Mouse (Mus musculus): ENCODE results near the gene Igfbp5. TPM values are rescaled to one million over a fixed set of nuclear protein-coding genes. Genes with fewer than 3 reads are reported as not detected.
A peak's percentile ranks its signal among the peaks of the same experiment; 100 is the strongest.

Gene Igfbp5
- 55.5 and 60.0 TPM in 2 replicates for polyA plus RNA-seq (2016; fragmentation: Nextera tagmentation; extraction: Ambion mirVana)

DNA sequence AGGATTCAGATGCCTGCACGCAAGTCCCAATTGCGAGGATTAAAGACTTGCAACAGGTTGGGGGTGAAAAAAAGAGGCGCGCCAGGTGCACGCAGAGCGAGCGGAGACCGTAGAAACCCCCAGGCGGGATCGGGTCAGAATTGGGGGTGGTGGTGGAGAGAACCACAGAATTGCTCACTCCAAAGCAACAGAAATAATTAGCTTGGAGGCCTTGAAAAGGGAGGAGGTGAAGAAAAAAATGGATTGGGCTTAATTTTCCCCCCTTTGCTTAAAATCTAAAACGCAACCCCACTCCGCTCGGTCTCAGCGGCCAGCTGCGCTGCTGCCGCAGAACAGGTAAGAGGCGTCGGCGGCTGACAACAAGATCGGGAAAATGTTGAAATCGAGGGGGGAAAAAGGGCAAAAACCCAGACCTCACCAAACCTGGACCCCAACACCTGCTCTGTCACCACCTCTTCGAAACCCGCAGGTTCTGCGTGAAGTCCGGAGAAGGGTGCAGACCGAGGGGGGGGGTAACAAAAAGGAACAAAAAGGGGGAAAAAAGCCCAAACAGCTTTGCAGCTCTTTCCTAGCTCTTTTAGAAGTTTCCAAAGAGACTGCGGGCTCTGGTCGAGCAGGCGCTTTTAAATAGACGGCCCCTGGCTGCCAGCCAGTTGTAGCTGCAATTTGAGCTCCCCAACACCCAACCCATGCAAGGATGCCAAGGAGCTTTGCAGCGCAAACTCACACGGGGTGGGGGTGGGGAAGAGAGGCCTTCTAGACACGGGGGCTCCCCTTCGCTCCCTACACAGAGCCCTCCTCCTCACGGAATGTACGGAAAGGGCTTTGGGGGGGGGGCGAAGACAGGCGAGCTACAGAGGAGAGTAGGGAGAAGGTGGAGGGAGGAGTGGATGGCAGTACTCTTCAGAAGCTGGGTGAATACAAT is at the start of gene Igfbp5:
Gene Igfbp5, minus strand, starts transcription at position 598 of the 925 bp plus-strand sequence.
- WGBS, result under 1% methylated on average over 38 of the region's 38 CpGs
- H3K4me2 ChIP-seq, result peak within 1 kb of the TSS; percentile 85
- H3K4me3 ChIP-seq (replicated peaks), result peak within 1 kb of the TSS; percentile 59
- H3K27me3 ChIP-seq, result peaks cover 11% of the 10 kb centered on the region
- H3K9ac ChIP-seq, result peak within 1 kb of the TSS; percentile 76
- peaks cover 61% of the 10 kb centered on the region for H3K4me1 ChIP-seq
- H3K36me3 ChIP-seq (replicated peaks), result no peaks in the 10 kb centered on the region
- H3K27ac ChIP-seq, result peak within 1 kb of the TSS; percentile 89
- no peaks in the 10 kb centered on the region for H3K9me3 ChIP-seq
- ATAC-seq (ENCODE audit: low FRiP score), result peak; percentile 65

DNA sequence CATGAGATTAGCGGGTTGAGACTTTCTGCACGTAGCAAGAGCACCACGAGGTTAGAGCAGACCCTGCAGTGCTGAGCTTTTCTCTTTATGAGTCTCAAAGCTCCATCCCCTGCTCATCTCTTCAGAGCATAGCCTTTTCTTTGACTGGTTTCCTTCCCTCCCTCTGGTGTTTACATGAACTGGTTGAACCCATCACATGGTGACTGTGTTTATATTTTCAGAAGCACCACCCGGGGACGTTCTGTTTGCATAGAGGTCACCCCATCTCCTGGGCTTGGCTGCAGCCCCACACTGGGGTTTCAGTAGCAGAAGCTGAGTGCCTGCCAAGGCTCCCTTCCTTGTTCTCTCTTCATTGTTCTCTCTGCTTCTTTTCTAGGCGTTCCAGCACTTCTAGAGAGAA is 40.1 kb upstream of the Igfbp5 start:
- no peak overlapping the region for H3K27ac ChIP-seq
- whole genome bisulfite sequencing, result 83% methylated on average over 6 of the region's 6 CpGs
- no peak for ATAC-seq (ENCODE audit: low FRiP score)

DNA sequence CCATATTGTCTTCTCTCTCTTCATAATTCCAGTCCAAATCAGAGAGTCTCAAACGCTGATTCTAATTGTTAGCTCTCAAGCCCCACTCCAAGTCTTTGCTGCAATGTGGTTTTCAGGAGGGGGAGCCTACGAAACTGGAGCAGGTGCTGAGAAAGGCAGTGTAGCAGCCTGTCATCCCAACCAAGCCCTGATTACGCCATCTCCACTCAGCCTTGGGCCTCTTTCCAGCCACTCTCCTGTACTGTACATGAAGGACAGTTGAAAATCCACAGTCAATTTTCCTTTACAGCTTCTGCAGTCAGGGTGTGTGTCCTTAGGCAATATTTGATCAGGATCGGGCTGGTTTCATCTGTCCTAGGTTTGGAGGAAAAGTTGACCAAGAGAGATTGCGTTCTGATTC is 38.4 kb upstream of the Igfbp5 start:
- Histone ChIP-seq H3K4me2 (no peak overlapping the region), H3K9ac (no peak overlapping the region), H3K9me3 (no peaks in the 10 kb centered on the region), H3K36me3 (replicated peaks) (no peaks in the 10 kb centered on the region), H3K4me1 (no peaks in the 10 kb centered on the region), H3K27me3 (no peaks in the 10 kb centered on the region), H3K27ac (no peak overlapping the region), H3K4me3 (replicated peaks) (no peak overlapping the region)
- 88% methylated on average over 5 of the region's 5 CpGs for WGBS
- no peak for ATAC-seq (ENCODE audit: low FRiP score)

More for the DNA sequence above, 40.1 kb upstream of the Igfbp5 start:
- no peaks in the 10 kb centered on the region for H3K27me3 ChIP-seq
- H3K36me3 ChIP-seq (replicated peaks), result no peaks in the 10 kb centered on the region
- H3K9ac ChIP-seq, result no peak overlapping the region
- H3K4me1 ChIP-seq, result no peaks in the 10 kb centered on the region
- H3K9me3 ChIP-seq, result no peaks in the 10 kb centered on the region
- H3K4me3 ChIP-seq (replicated peaks), result no peak overlapping the region
- no peak overlapping the region for H3K4me2 ChIP-seq

DNA sequence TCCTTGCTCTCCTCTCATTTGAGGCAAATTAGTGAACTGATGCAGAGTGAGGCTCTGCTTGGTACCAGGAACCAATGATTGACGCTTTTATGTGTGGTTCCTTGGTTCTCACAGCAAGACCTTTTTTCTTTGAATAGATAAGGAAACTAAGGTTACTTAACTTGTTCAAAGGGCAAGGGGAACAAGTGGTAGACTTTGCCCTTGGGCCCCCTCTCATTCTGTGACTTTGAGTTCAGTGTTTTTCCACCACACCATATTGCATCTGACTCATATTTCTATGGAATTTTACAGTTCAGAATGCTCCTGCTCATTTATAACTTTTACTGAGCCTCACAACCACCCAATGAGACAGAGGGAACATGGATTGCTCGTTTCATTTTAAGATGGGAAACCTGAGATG is 21.1 kb upstream of the Igfbp5 start:
- no peaks in the 10 kb centered on the region for H3K9me3 ChIP-seq
- H3K4me1 ChIP-seq, result no peaks in the 10 kb centered on the region
- no peak overlapping the region for H3K4me2 ChIP-seq
- 82% methylated on average over 2 of the region's 2 CpGs for WGBS
- ATAC-seq (ENCODE audit: low FRiP score), result no peak
- H3K4me3 ChIP-seq (replicated peaks), result no peak overlapping the region
- H3K27me3 ChIP-seq, result no peaks in the 10 kb centered on the region
- H3K9ac ChIP-seq, result no peak overlapping the region
- no peak overlapping the region for H3K27ac ChIP-seq
- H3K36me3 ChIP-seq (replicated peaks), result no peaks in the 10 kb centered on the region

DNA sequence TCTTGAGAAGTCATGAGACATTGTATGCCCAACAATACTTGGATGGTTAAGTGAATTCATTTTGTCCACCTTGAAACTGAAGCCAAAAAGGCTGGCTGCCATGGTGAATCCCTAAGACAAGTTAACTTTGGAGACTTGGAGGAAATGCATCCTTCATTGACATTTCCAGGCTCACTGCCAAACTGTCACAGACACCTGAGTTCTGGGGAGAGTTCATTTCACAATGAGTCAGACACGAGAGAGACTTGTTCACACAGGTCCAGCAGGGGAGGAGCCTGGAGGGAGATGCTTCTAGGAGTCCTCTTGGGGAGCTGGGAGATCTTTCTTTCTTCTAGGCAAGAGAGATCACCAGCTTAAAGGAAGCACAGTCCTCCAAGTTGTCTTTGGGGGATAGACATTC is 13.2 kb upstream of the Igfbp5 start:
- Histone ChIP-seq H3K4me1 (no peaks in the 10 kb centered on the region), H3K4me2 (no peak overlapping the region), H3K36me3 (replicated peaks) (no peaks in the 10 kb centered on the region), H3K27me3 (no peaks in the 10 kb centered on the region), H3K9ac (no peak overlapping the region), H3K4me3 (replicated peaks) (no peak overlapping the region), H3K9me3 (no peaks in the 10 kb centered on the region), H3K27ac (no peak overlapping the region)
- WGBS, result 71% methylated on average over 1 of the region's 1 CpGs
- ATAC-seq (ENCODE audit: low FRiP score), result no peak

DNA sequence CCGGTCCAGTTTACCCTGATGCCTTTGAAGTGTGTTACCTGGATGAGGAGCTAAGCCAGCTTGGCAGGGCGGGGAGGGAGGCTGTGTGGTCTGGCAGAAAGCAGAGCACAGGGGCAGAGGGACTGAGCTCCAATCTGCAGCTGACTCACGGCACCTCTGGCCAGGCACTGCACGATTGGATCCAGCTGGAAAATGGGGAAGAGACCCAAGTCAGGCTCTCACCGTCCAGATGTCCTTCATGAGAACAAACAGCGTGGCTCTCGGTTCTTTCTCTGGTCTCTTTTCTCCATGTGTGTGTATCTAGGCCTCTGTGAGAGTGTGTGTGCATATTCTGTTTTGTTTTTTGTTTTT is 11.1 kb upstream of the Igfbp5 start:
- no peaks in the 10 kb centered on the region for H3K9me3 ChIP-seq
- no peak overlapping the region for H3K4me2 ChIP-seq
- WGBS, result 82% methylated on average over 7 of the region's 7 CpGs
- no peak overlapping the region for H3K9ac ChIP-seq
- H3K27ac ChIP-seq, result no peak overlapping the region
- no peaks in the 10 kb centered on the region for H3K4me1 ChIP-seq
- no peaks in the 10 kb centered on the region for H3K36me3 ChIP-seq (replicated peaks)
- H3K27me3 ChIP-seq, result no peaks in the 10 kb centered on the region
- ATAC-seq (ENCODE audit: low FRiP score), result no peak
- H3K4me3 ChIP-seq (replicated peaks), result no peak overlapping the region

DNA sequence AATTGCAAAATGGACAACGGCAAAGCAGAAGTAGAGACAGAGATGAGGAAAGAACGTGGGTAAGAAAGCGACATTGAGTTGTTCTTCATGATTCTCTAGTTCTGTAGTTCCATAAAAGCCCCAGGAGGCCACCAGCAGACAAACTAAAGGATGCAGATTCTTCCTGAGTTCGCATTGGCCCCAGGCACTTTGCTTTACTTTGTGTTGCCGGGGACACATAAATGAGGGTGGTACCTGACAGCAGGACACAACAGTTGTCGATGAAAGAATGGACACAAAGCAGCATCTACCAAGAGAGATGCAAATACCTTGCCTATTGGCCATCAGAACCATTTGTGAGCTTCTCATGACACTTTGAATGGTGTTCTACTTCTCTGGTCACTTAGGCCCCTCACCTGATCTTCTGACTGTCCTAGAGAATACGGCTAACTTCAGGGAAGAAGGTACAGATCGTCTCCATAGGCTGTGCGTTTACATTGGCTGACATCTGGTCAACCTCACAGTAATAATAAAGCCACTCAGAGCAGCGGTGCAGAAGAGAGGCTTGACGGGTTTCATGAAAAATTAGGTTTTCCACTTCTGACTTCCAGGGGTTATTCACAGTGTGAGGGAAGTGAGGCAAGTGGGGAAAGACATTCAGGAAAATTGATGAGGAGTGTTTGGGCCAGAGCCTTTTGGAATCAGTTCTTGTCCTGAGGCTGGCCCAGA is 10.6 kb upstream of the Igfbp5 start:
- Histone ChIP-seq H3K27me3 (no peaks in the 10 kb centered on the region), H3K4me3 (replicated peaks) (no peak overlapping the region), H3K4me2 (no peak overlapping the region), H3K4me1 (no peaks in the 10 kb centered on the region), H3K9ac (no peak overlapping the region), H3K9me3 (no peaks in the 10 kb centered on the region), H3K36me3 (replicated peaks) (no peaks in the 10 kb centered on the region), H3K27ac (no peak overlapping the region)
- no peak for ATAC-seq (ENCODE audit: low FRiP score)
- WGBS, result 85% methylated on average over 11 of the region's 11 CpGs

DNA sequence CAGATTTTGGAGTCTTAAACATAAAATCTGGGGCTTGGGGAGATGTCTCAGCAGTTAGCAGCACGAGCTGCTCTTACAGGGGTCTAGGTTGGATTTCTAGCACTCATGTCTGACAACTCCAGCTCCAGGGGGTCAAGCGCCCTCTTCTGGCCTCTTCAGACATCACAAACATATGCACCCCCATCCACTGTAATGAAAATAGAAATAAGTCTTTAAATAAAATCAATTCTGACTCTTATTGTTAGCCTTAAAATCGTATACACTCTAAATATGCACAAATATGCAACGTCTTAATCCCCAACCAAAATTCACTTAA is 4.6 kb upstream of the Igfbp5 start:
- H3K4me1 ChIP-seq, result peaks cover 22% of the 10 kb centered on the region
- H3K4me2 ChIP-seq, result no peak overlapping the region
- no peak overlapping the region for H3K27ac ChIP-seq
- peaks cover 7% of the 10 kb centered on the region for H3K27me3 ChIP-seq
- H3K36me3 ChIP-seq (replicated peaks), result no peaks in the 10 kb centered on the region
- no peaks in the 10 kb centered on the region for H3K9me3 ChIP-seq
- no peak for ATAC-seq (ENCODE audit: low FRiP score)
- H3K9ac ChIP-seq, result no peak overlapping the region
- WGBS, result 52% methylated on average over 4 of the region's 4 CpGs
- no peak overlapping the region for H3K4me3 ChIP-seq (replicated peaks)

DNA sequence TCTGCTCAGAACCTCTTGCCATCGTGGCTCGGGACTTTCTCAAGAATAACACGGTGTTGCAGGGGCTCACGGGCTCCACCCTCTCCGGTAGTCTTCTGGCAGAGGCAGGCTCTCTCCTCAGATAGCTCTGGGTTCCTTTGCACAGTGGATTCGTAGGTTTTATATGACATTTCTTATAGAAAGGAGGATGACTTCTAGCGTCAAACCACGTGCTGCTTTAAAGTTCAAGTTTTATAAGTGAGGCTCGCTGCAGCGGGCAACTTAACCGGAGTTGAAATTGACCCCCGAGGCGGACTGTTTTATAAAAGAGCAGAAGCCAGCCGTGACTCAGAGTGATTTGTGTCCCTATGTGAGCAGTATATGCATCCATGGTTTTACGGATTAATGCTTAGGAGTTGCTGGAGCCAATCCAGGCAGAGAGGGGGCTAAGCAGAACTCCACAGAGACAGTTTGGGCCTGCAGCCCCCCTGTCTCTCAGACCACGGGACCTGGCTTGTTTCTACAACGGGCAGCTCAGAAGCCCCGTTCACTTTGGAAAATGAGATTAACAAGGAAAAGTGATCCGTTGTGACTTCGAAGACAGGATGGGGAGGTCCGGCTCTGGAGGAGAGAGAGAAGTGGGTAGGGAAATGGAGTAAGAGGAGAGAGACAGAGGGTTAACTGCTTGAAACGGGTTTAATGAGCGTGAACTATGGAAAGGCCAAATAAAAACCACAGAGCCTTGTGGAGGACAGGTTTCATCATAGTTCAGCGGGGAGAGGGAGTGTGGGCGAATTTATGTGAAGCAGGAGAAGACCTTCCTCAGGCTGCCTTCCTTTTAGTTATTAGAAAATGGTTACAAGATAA is 4.0 kb upstream of the Igfbp5 start:
- Histone ChIP-seq H3K9me3 (no peaks in the 10 kb centered on the region), H3K36me3 (replicated peaks) (no peaks in the 10 kb centered on the region), H3K27me3 (peaks cover 11% of the 10 kb centered on the region), H3K4me2 (0 out of 2 replicates have a peak overlapping the region, but pooled peaks have one; percentile 19), H3K9ac (no peak overlapping the region), H3K4me1 (peaks cover 27% of the 10 kb centered on the region), H3K27ac (no peak overlapping the region), H3K4me3 (replicated peaks) (no peak overlapping the region)
- WGBS, result 70% methylated on average over 25 of the region's 25 CpGs
- no peak for ATAC-seq (ENCODE audit: low FRiP score)

DNA sequence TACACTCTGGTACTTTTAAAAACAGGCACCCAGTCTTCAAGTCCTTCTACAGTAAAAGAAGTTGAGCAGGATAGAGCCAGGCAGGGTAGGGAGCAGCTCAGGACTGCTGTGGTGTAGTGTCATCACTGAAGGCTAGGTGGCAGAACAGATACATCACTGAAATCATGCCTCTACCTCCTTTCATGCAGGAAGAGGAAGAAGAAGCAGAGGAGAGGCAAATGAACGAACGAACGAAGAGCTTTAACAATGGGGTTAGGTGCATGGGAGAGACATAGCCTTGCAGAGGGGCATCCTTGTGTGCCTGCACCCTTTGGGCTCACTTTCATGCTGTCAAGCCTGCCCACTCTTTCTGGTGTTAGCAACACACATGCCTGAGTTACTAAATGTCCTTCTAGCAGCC is 3.2 kb upstream of the Igfbp5 start:
- no peak overlapping the region for H3K9ac ChIP-seq
- peaks cover 35% of the 10 kb centered on the region for H3K4me1 ChIP-seq
- no peaks in the 10 kb centered on the region for H3K9me3 ChIP-seq
- WGBS, result 14% methylated on average over 3 of the region's 3 CpGs
- H3K27me3 ChIP-seq, result peaks cover 11% of the 10 kb centered on the region
- no peak for ATAC-seq (ENCODE audit: low FRiP score)
- no peaks in the 10 kb centered on the region for H3K36me3 ChIP-seq (replicated peaks)
- peak overlapping the region; percentile 19 for H3K4me2 ChIP-seq
- no peak overlapping the region for H3K4me3 ChIP-seq (replicated peaks)
- H3K27ac ChIP-seq, result no peak overlapping the region

DNA sequence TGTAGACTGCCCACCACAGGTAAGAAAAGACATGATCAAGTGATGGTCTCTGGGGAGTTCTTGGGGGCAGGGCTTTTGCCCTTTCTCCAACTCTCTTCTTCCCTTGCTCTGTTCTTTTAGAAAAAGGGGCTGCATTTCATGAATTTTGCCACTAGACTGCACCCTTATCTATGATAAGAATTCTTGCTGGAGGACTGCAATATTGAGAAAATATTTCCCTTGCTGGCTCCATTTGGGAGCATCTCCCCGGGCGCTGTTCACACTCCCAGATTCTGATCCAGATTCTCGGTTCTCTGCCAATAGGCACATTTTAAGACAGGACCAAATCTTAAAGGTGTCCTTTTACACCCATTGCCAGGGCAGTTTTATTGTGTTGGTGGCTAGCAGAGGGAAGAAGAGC is 1.4 kb upstream of the Igfbp5 start:
- peaks cover 46% of the 10 kb centered on the region for H3K4me1 ChIP-seq
- peaks cover 11% of the 10 kb centered on the region for H3K27me3 ChIP-seq
- no peak for ATAC-seq (ENCODE audit: low FRiP score)
- H3K4me3 ChIP-seq (replicated peaks), result no peak overlapping the region
- H3K9me3 ChIP-seq, result no peaks in the 10 kb centered on the region
- peak overlapping the region; percentile 85; the same call in 1 of the 2 replicates for H3K4me2 ChIP-seq
- H3K9ac ChIP-seq, result no peak overlapping the region
- no peak overlapping the region for H3K27ac ChIP-seq
- H3K36me3 ChIP-seq (replicated peaks), result no peaks in the 10 kb centered on the region
- 61% methylated on average over 3 of the region's 3 CpGs for WGBS

DNA sequence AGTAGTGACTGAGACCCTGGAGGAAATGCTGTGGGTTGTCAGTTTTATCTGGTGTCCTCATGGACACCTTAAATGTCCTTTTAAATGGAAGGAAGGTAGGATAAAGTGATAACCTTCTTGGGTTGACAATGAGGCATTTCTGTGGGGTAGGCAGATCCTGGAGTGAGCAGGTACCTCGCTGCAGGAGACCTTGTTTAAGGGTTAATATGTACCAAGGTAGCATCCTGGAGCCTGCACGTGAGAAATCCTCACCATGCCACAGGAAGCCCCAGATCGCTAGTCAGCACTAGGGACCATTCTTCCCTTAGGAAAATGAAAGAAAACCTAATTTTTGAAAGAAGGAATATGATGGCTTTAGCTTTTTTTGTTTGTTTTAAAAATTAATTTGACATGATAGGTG is 1.0 kb upstream of the Igfbp5 start:
- Histone ChIP-seq H3K27ac (peak overlapping the region; percentile 89; the same call in 1 of the 2 replicates), H3K9ac (no peak overlapping the region), H3K27me3 (peaks cover 11% of the 10 kb centered on the region), H3K4me2 (peak overlapping the region; percentile 85), H3K36me3 (replicated peaks) (no peaks in the 10 kb centered on the region), H3K9me3 (no peaks in the 10 kb centered on the region), H3K4me3 (replicated peaks) (no peak overlapping the region), H3K4me1 (peaks cover 50% of the 10 kb centered on the region)
- WGBS, result 5% methylated on average over 3 of the region's 3 CpGs
- ATAC-seq (ENCODE audit: low FRiP score), result no peak
